In genomic region chr13:29590164-29590563, GRCm38 (mm10) we compare ENCODE assay signal across 27 mouse cellular contexts.
DNase-seq lines count a peak whose midpoint lies in the region; ATAC-seq and TF ChIP-seq lines count a peak whose summit lies in the region.
"Had no signal": no experiment of that assay in that cellular context is flagged by ENCODE, and none has a peak within 500 bp of the region (broad histone marks: within the 10 kb centered on the region; RNA-seq: fewer than 3 reads in every experiment).

No protein-coding gene starts in this region.

- 0 out of 2 replicates have a peak, but pooled peaks cover 3% of the 10 kb centered on the region for H3K9me3 ChIP-seq in forebrain, postnatal 0 days (ENCODE audit: low read length)
- peaks cover 4% of the 10 kb centered on the region for H3K9me3 ChIP-seq in forebrain, embryonic 11.5 days (ENCODE audit: control insufficient read depth, low read length)
- H3K9me3 ChIP-seq in midbrain, embryonic 12.5 days, result peaks cover 6% of the 10 kb centered on the region; the same call in 1 of the 2 replicates
- peaks cover 6% of the 10 kb centered on the region; the same call in 1 of the 2 replicates for H3K9me3 ChIP-seq in midbrain, embryonic 11.5 days (ENCODE audit: control insufficient read depth, low read length)
- H3K9me3 ChIP-seq in neural tube, embryonic 15.5 days (replicated peaks), result peaks cover 6% of the 10 kb centered on the region; the same call in 1 of the 2 replicates

- no peak overlapping the region for H3K27ac ChIP-seq in forebrain, postnatal 0 days (ENCODE audit: low read depth, low read length)
- H3K27ac ChIP-seq in forebrain, embryonic 11.5 days (ENCODE audit: low read depth, low read length), result no peak overlapping the region
- H3K27ac ChIP-seq in midbrain, embryonic 12.5 days (replicated peaks), result peak overlapping the region; percentile 30; the same call in 1 of the 2 replicates
- H3K27ac ChIP-seq in midbrain, embryonic 11.5 days (ENCODE audit: low read depth, low read length), result no peak overlapping the region
- no peak overlapping the region for H3K27ac ChIP-seq in neural tube, embryonic 15.5 days (replicated peaks)
- H3K27ac ChIP-seq: embryonic facial prominence, embryonic 12.5 days; embryonic facial prominence, embryonic 15.5 days; forebrain, embryonic 12.5 days; heart, adult 2 months; heart, embryonic 10.5 days; heart, embryonic 13.5 days; hindbrain, embryonic 12.5 days had no signal

- no peaks in the 10 kb centered on the region for H3K36me3 ChIP-seq in forebrain, postnatal 0 days (ENCODE audit: insufficient read depth)
- no peaks in the 10 kb centered on the region for H3K36me3 ChIP-seq in forebrain, embryonic 11.5 days (ENCODE audit: control insufficient read depth, insufficient read depth, low read length)
- no peaks in the 10 kb centered on the region for H3K36me3 ChIP-seq in midbrain, embryonic 12.5 days
- no peaks in the 10 kb centered on the region; the same call in none of the 2 replicates for H3K36me3 ChIP-seq in midbrain, embryonic 11.5 days (ENCODE audit: control insufficient read depth, insufficient read depth, low read length)
- peaks cover 3% of the 10 kb centered on the region; the same call in 1 of the 2 replicates for H3K36me3 ChIP-seq in neural tube, embryonic 15.5 days
- H3K36me3 ChIP-seq: embryonic facial prominence, embryonic 12.5 days; hindbrain, embryonic 12.5 days had no signal

- H3K27me3 ChIP-seq in forebrain, postnatal 0 days (ENCODE audit: insufficient read depth, low read length), result no peaks in the 10 kb centered on the region
- no peaks in the 10 kb centered on the region for H3K27me3 ChIP-seq in forebrain, embryonic 11.5 days (ENCODE audit: control insufficient read depth, insufficient read depth, low read length)
- H3K27me3 ChIP-seq in midbrain, embryonic 12.5 days, result no peaks in the 10 kb centered on the region
- no peaks in the 10 kb centered on the region for H3K27me3 ChIP-seq in midbrain, embryonic 11.5 days (ENCODE audit: control insufficient read depth, insufficient read depth, low read length)
- H3K27me3 ChIP-seq in neural tube, embryonic 15.5 days (replicated peaks), result no peaks in the 10 kb centered on the region
- H3K27me3 ChIP-seq: CH12.LX; embryonic facial prominence, embryonic 12.5 days; embryonic facial prominence, embryonic 15.5 days; forebrain, embryonic 12.5 days; heart, embryonic 13.5 days; hindbrain, embryonic 12.5 days; Patski had no signal

- H3K9ac ChIP-seq in forebrain, postnatal 0 days, result no peak overlapping the region
- no peak overlapping the region for H3K9ac ChIP-seq in forebrain, embryonic 11.5 days (ENCODE audit: low read length)
- H3K9ac ChIP-seq in midbrain, embryonic 12.5 days (replicated peaks), result no peak overlapping the region
- no peak overlapping the region for H3K9ac ChIP-seq in midbrain, embryonic 11.5 days (ENCODE audit: low read length)
- no peak overlapping the region for H3K9ac ChIP-seq in neural tube, embryonic 15.5 days (replicated peaks)
- H3K9ac ChIP-seq: embryonic facial prominence, embryonic 12.5 days; embryonic facial prominence, embryonic 15.5 days; forebrain, embryonic 12.5 days; heart, embryonic 13.5 days; hindbrain, embryonic 12.5 days had no signal

- no peak for TF ChIP-seq CTCF in forebrain, postnatal 0 days (IDR thresholded peaks at IDR 0.05; ENCODE audit: low read depth)

- H3K4me2 ChIP-seq in forebrain, postnatal 0 days (ENCODE audit: low read depth), result no peak overlapping the region
- H3K4me2 ChIP-seq in forebrain, embryonic 11.5 days (ENCODE audit: low read depth, low read length, severe bottlenecking), result no peak overlapping the region
- no peak overlapping the region for H3K4me2 ChIP-seq in midbrain, embryonic 12.5 days (replicated peaks)
- no peak overlapping the region for H3K4me2 ChIP-seq in midbrain, embryonic 11.5 days
- no peak overlapping the region for H3K4me2 ChIP-seq in neural tube, embryonic 15.5 days
- H3K4me2 ChIP-seq: embryonic facial prominence, embryonic 12.5 days; embryonic facial prominence, embryonic 15.5 days; forebrain, embryonic 12.5 days; heart, embryonic 13.5 days; hindbrain, embryonic 12.5 days had no signal

- H3K4me1 ChIP-seq in forebrain, postnatal 0 days (ENCODE audit: insufficient read depth), result no peaks in the 10 kb centered on the region
- H3K4me1 ChIP-seq in forebrain, embryonic 11.5 days (replicated peaks; ENCODE audit: control insufficient read depth, insufficient read depth, low read length), result no peaks in the 10 kb centered on the region
- H3K4me1 ChIP-seq in midbrain, embryonic 12.5 days, result no peaks in the 10 kb centered on the region
- H3K4me1 ChIP-seq in midbrain, embryonic 11.5 days (ENCODE audit: control insufficient read depth, insufficient read depth, low read length), result no peaks in the 10 kb centered on the region
- no peaks in the 10 kb centered on the region for H3K4me1 ChIP-seq in neural tube, embryonic 15.5 days
- H3K4me1 ChIP-seq: embryonic facial prominence, embryonic 12.5 days; embryonic facial prominence, embryonic 15.5 days; forebrain, embryonic 12.5 days; heart, embryonic 10.5 days; heart, embryonic 13.5 days; hindbrain, embryonic 12.5 days had no signal

- DNase-seq in forebrain, postnatal 0 days, result no peak
- no peak for DNase-seq in forebrain, embryonic 11.5 days (ENCODE audit: low spot score)
- DNase-seq in midbrain, embryonic 11.5 days (ENCODE audit: low spot score, missing footprints), result no peak
- DNase-seq in neural tube, embryonic 10.5 days (ENCODE audit: extremely low spot score, low spot score), result no peak
- no peak for DNase-seq in frontal cortex, postnatal 10 days (ENCODE audit: low spot score in 2 of 2)
- DNase-seq: adrenal gland, postnatal 10 days; adrenal gland, postnatal 36 days; B cell, adult 2 months; cerebellum, adult 11 months; cerebellum, adult 2 months; cerebellum, adult 9-11 months; cerebellum, postnatal 25 days; gastrocnemius, postnatal 10 days; gastrocnemius, postnatal 36 days; heart, adult 2 months; heart, postnatal 14 days had no signal

- peak; percentile 62; the same call in 1 of the 2 replicates for ATAC-seq in forebrain, postnatal 0 days
- ATAC-seq in forebrain, embryonic 11.5 days (replicated peaks; ENCODE audit: low FRiP score), result no peak
- no peak for ATAC-seq in midbrain, embryonic 12.5 days (ENCODE audit: low FRiP score, low read depth)
- ATAC-seq in midbrain, embryonic 11.5 days (ENCODE audit: low FRiP score), result no peak
- peak; percentile 53; the same call in 1 of the 2 replicates for ATAC-seq in neural tube, embryonic 15.5 days (ENCODE audit: low FRiP score)
- ATAC-seq: intestine, embryonic 16.5 days; Patski had no signal

- no peak overlapping the region for H3K4me3 ChIP-seq in forebrain, postnatal 0 days (ENCODE audit: low read depth, low read length)
- H3K4me3 ChIP-seq in forebrain, embryonic 11.5 days (ENCODE audit: low read depth, low read length), result no peak overlapping the region
- H3K4me3 ChIP-seq in midbrain, embryonic 12.5 days, result no peak overlapping the region
- H3K4me3 ChIP-seq in midbrain, embryonic 11.5 days (ENCODE audit: low read depth, low read length), result no peak overlapping the region
- no peak overlapping the region for H3K4me3 ChIP-seq in neural tube, embryonic 15.5 days (replicated peaks)
- H3K4me3 ChIP-seq: embryonic facial prominence, embryonic 12.5 days; embryonic facial prominence, embryonic 15.5 days; forebrain, embryonic 12.5 days; heart, adult 2 months; heart, embryonic 10.5 days; heart, embryonic 13.5 days; hindbrain, embryonic 12.5 days had no signal

- WGBS in forebrain, postnatal 0 days, result 74% methylated on average over 5 of the region's 5 CpGs
- 87% methylated on average over 5 of the region's 5 CpGs for WGBS in forebrain, embryonic 11.5 days
- 78% methylated on average over 5 of the region's 5 CpGs for WGBS in midbrain, embryonic 12.5 days
- WGBS in midbrain, embryonic 11.5 days, result 82% methylated on average over 5 of the region's 5 CpGs
- 85% methylated on average over 5 of the region's 5 CpGs for WGBS in neural tube, embryonic 15.5 days

Comparison
In these comparisons a context has a peak if more than half of its experiments do, and no peak if none do; other contexts are left out.
1. ATAC-seq: peak in forebrain, postnatal 0 days (single experiment) and neural tube, embryonic 15.5 days (single experiment); none in forebrain, embryonic 11.5 days (single experiment), midbrain, embryonic 12.5 days (single experiment) and midbrain, embryonic 11.5 days (single experiment).